Mouse (Mus musculus) MEL (cell line): Measurements from ENCODE around the gene Pea15a. TPM values are rescaled to one million over a fixed set of nuclear protein-coding genes. Genes with fewer than 3 reads are reported as not detected.

ENCODE experiments used
- DNase-seq: peaks from one replicate; pipeline ENCODE4 v3.0.0; 2011; ENCODE audit warnings: low read depth, low spot score
- H3K27ac ChIP-seq: 2 replicates; pipeline ENCODE4 v1.5.1; 2012; ENCODE audit warnings: low read depth, mild to moderate bottlenecking, control low read depth, low read length, moderate library complexity; ENCODE audit not compliant: control insufficient read depth
- H3K27me3 ChIP-seq, 2 experiments: fragments of 150-350 bp in 1 of 2; sonication (generic) in 1 of 2; 2 replicates each; pipeline ENCODE4 v1.6.1; 2012; ENCODE audit warnings: low read length in 2 of 2, mild to moderate bottlenecking in 2 of 2, improper control_type of control experiment in 1 of 2, moderate library complexity in 1 of 2; ENCODE audit not compliant: insufficient read depth in 2 of 2, control insufficient read depth in 1 of 2
- H3K36me3 ChIP-seq, 2 experiments: 2 replicates each; pipeline ENCODE4 v1.6.1; 2012 to 2014; ENCODE audit warnings: low read length in 2 of 2, improper control_type of control experiment in 1 of 2, inconsistent platforms in 1 of 2, mild to moderate bottlenecking in 1 of 2; ENCODE audit not compliant: insufficient read depth in 2 of 2, control insufficient read depth in 1 of 2
- H3K4me1 ChIP-seq, 2 experiments: fragments of 150-350 bp in 1 of 2; sonication (generic) in 1 of 2; 2 replicates each; pipeline ENCODE4 v1.6.1; 2012; ENCODE audit warnings: low read length in 2 of 2, improper control_type of control experiment in 1 of 2, mild to moderate bottlenecking in 1 of 2; ENCODE audit not compliant: insufficient read depth in 2 of 2, control insufficient read depth in 1 of 2
- H3K4me3 ChIP-seq, 2 experiments: fragments of 150-350 bp in 1 of 2; sonication (generic) in 1 of 2; 2 replicates each; pipeline ENCODE4 v1.5.1; 2012; ENCODE audit warnings: low read depth in 2 of 2, low read length in 2 of 2, mild to moderate bottlenecking in 2 of 2, moderate library complexity in 2 of 2, control low read depth in 1 of 2, improper control_type of control experiment in 1 of 2; ENCODE audit not compliant: control insufficient read depth in 1 of 2, insufficient read depth in 1 of 2
- H3K79me2 ChIP-seq: 2 replicates; pipeline ENCODE4 v1.6.1; 2012; ENCODE audit warnings: mild to moderate bottlenecking, low read length, moderate library complexity; ENCODE audit not compliant: control insufficient read depth, poor library complexity, insufficient read depth
- H3K9ac ChIP-seq: 2 replicates; pipeline ENCODE4 v1.6.1; 2012; ENCODE audit warnings: low read depth, mild to moderate bottlenecking, control low read depth, low read length, moderate library complexity; ENCODE audit not compliant: control insufficient read depth, poor library complexity, severe bottlenecking
- H3K9me3 ChIP-seq: fragments of 150-350 bp; sonication (generic); replicated peaks from 2 replicates; pipeline ENCODE4 v1.6.1; 2012; ENCODE audit warnings: mild to moderate bottlenecking, low read length, improper control_type of control experiment, moderate library complexity; ENCODE audit not compliant: insufficient read depth
- BHLHE40 ChIP-seq: IDR thresholded peaks from 2 replicates; pipeline ENCODE4 v1.6.1; 2012; ENCODE audit warnings: low read depth, mild to moderate bottlenecking, inconsistent platforms, low read length, improper control_type of control experiment, borderline replicate concordance
- CHD1 ChIP-seq: IDR thresholded peaks from 2 replicates; pipeline ENCODE4 v1.6.1; 2012; ENCODE audit warnings: low read depth, mild to moderate bottlenecking, inconsistent platforms, low read length, improper control_type of control experiment
- CTCF ChIP-seq, 3 experiments: IDR thresholded peaks in 2 of 3; conservative IDR thresholded peaks in 1 of 3; 2 replicates each; pipeline ENCODE4 v1.5.1; 2011 to 2012; ENCODE audit warnings: low read length in 3 of 3, low read depth in 2 of 3, mild to moderate bottlenecking in 2 of 3, improper control_type of control experiment in 1 of 3, inconsistent platforms in 1 of 3, mixed read lengths in 1 of 3, moderate library complexity in 1 of 3; ENCODE audit not compliant: control insufficient read depth in 1 of 3, insufficient read depth in 1 of 3, poor library complexity in 1 of 3, severe bottlenecking in 1 of 3
- ELF1 ChIP-seq: IDR thresholded peaks from 2 replicates; pipeline ENCODE4 v1.6.1; 2014; ENCODE audit warnings: low read depth, mild to moderate bottlenecking, inconsistent platforms, low read length, improper control_type of control experiment, moderate library complexity
- EP300 ChIP-seq, 2 experiments: IDR thresholded peaks; 2 replicates each; pipeline ENCODE4 v1.6.1; 2011; ENCODE audit warnings: improper control_type of control experiment in 2 of 2, low read length in 2 of 2, low read depth in 1 of 2, mild to moderate bottlenecking in 1 of 2
- ETS1 ChIP-seq: IDR thresholded peaks from 2 replicates; pipeline ENCODE4 v1.6.1; 2012; ENCODE audit warnings: low read depth, mild to moderate bottlenecking, inconsistent platforms, low read length, improper control_type of control experiment, moderate library complexity
- GABPA ChIP-seq: IDR thresholded peaks from 2 replicates; pipeline ENCODE4 v1.6.1; 2012; ENCODE audit warnings: low read depth, mild to moderate bottlenecking, inconsistent platforms, low read length, improper control_type of control experiment, moderate library complexity
- GATA1 ChIP-seq: IDR thresholded peaks from 2 replicates; pipeline ENCODE4 v1.6.1; 2011; ENCODE audit warnings: low read depth, low read length, improper control_type of control experiment
- JUND ChIP-seq: IDR thresholded peaks from 2 replicates; pipeline ENCODE4 v1.6.1; 2011; ENCODE audit warnings: low read depth, mild to moderate bottlenecking, improper control_type of control experiment, low read length
- KAT2A ChIP-seq: conservative IDR thresholded peaks from 2 replicates; pipeline ENCODE4 v1.6.1; 2012; ENCODE audit warnings: low read depth, low read length, improper control_type of control experiment, inconsistent platforms
- MAZ ChIP-seq: IDR thresholded peaks from 2 replicates; pipeline ENCODE4 v1.6.1; 2012; ENCODE audit warnings: low read depth, mild to moderate bottlenecking, inconsistent platforms, low read length, improper control_type of control experiment
- MYB ChIP-seq: IDR thresholded peaks from 2 replicates; pipeline ENCODE4 v1.6.1; 2011; ENCODE audit warnings: mild to moderate bottlenecking, low read depth, low read length, improper control_type of control experiment
- MYC ChIP-seq: IDR thresholded peaks from 2 replicates; pipeline ENCODE4 v1.6.1; 2011; ENCODE audit warnings: low read depth, mild to moderate bottlenecking, low read length, improper control_type of control experiment, moderate library complexity
- NELFE ChIP-seq: IDR thresholded peaks from 2 replicates; pipeline ENCODE4 v1.6.1; 2011; ENCODE audit warnings: low read depth, low read length, improper control_type of control experiment
- POLR2A ChIP-seq, 2 experiments: IDR thresholded peaks; 2 replicates each; pipeline ENCODE4 v1.6.1; 2011 to 2012; ENCODE audit warnings: low read length in 2 of 2, mild to moderate bottlenecking in 2 of 2, control low read depth in 1 of 2, improper control_type of control experiment in 1 of 2, low read depth in 1 of 2, moderate library complexity in 1 of 2; ENCODE audit not compliant: control insufficient read depth in 1 of 2, insufficient read depth in 1 of 2, poor library complexity in 1 of 2
- POLR2AphosphoS2 ChIP-seq: IDR thresholded peaks from 2 replicates; pipeline ENCODE4 v1.6.1; 2011; ENCODE audit warnings: low read length, improper control_type of control experiment
- POLR2AphosphoS5 ChIP-seq: IDR thresholded peaks from 2 replicates; pipeline ENCODE4 v1.6.1; 2012; ENCODE audit warnings: low read depth, borderline replicate concordance, mild to moderate bottlenecking, inconsistent platforms, low read length, moderate library complexity, mixed read lengths
- RAD21 ChIP-seq: IDR thresholded peaks from 2 replicates; pipeline ENCODE4 v1.6.1; 2011; ENCODE audit warnings: mild to moderate bottlenecking, low read depth, low read length, improper control_type of control experiment
- RCOR1 ChIP-seq: IDR thresholded peaks from 2 replicates; pipeline ENCODE4 v1.6.1; 2012; ENCODE audit warnings: low read depth, mild to moderate bottlenecking, inconsistent platforms, low read length, improper control_type of control experiment
- SMC3 ChIP-seq: IDR thresholded peaks from 2 replicates; pipeline ENCODE4 v1.6.1; 2011; ENCODE audit warnings: low read depth, low read length, improper control_type of control experiment
- TAL1 ChIP-seq: IDR thresholded peaks from 2 replicates; pipeline ENCODE4 v1.6.1; 2012; ENCODE audit warnings: mild to moderate bottlenecking, inconsistent platforms, low read length, moderate library complexity, mixed read lengths
- TCF12 ChIP-seq: IDR thresholded peaks from 2 replicates; pipeline ENCODE4 v1.6.1; 2014; ENCODE audit warnings: low read depth, mild to moderate bottlenecking, inconsistent platforms, low read length, improper control_type of control experiment, moderate library complexity
- UBTF ChIP-seq: IDR thresholded peaks from 2 replicates; pipeline ENCODE4 v1.6.1; 2012; ENCODE audit warnings: low read depth, mild to moderate bottlenecking, inconsistent platforms, low read length, improper control_type of control experiment, moderate library complexity, borderline replicate concordance; ENCODE audit not compliant: insufficient read depth
- USF1 ChIP-seq: IDR thresholded peaks from 2 replicates; pipeline ENCODE4 v1.6.1; 2014; ENCODE audit warnings: low read depth, mild to moderate bottlenecking, inconsistent platforms, low read length, improper control_type of control experiment, moderate library complexity
- ZC3H11A ChIP-seq: IDR thresholded peaks from 2 replicates; pipeline ENCODE4 v1.6.1; 2012; ENCODE audit warnings: low read depth, mild to moderate bottlenecking, inconsistent platforms, low read length, improper control_type of control experiment
- ZKSCAN1 ChIP-seq: IDR thresholded peaks from 2 replicates; pipeline ENCODE4 v1.6.1; 2012; ENCODE audit warnings: low read depth, mild to moderate bottlenecking, inconsistent platforms, low read length, improper control_type of control experiment, moderate library complexity
- ZMIZ1 ChIP-seq: IDR thresholded peaks from 2 replicates; pipeline ENCODE4 v1.6.1; 2012; ENCODE audit warnings: low read depth, mild to moderate bottlenecking, inconsistent platforms, low read length, improper control_type of control experiment, moderate library complexity
- ZNF384 ChIP-seq: IDR thresholded peaks from 2 replicates; pipeline ENCODE4 v1.6.1; 2012; ENCODE audit warnings: low read depth, mild to moderate bottlenecking, inconsistent platforms, low read length, improper control_type of control experiment
- polyA plus RNA-seq, 2 experiments: library from polyadenylated mRNA; stranded (reverse) in 1 of 2; unstranded in 1 of 2; fragments of >175 nt in 1 of 2; fragments of >200 nt in 1 of 2; gene quantifications; 2 replicates each; pipeline versions ENCODE4 v1.2.1 to v1.2.4; 2012; ENCODE audit warnings: low replicate concordance in 2 of 2, low read depth in 1 of 2; ENCODE audit not compliant: insufficient read length in 2 of 2, insufficient read depth in 1 of 2, missing spikeins in 1 of 2
- total RNA-seq: library from RNA; depleted of rRNA; stranded (reverse); fragments of 300-350 nt; gene quantifications from 2 replicates; pipeline ENCODE4 v1.2.3, GENCODE M21; 2012

Pea15a gene
- total and polyA plus RNA-seq, 3 experiments, result 2.4 to 7.5 TPM; not detected in 1

- TF ChIP-seq POLR2AphosphoS2, result no peak
- TF ChIP-seq MYC, result no peak
- no peak for TF ChIP-seq CHD1
- TF ChIP-seq TCF12, result no peak
- no peak for TF ChIP-seq GATA1
- no peak for TF ChIP-seq ETS1
- TF ChIP-seq EP300 (IDR thresholded peaks at IDR 0.05; ENCODE audit: low read depth in 1 of 2, low read length in 2 of 2), result no peak
- TF ChIP-seq ELF1, result no peak
- TF ChIP-seq POLR2A (IDR thresholded peaks at IDR 0.05; ENCODE audit: control insufficient read depth in 1 of 2, insufficient read depth in 1 of 2, low read depth in 1 of 2, low read length in 2 of 2, poor library complexity in 1 of 2), result no peak
- no peak for TF ChIP-seq JUND
- no peak for TF ChIP-seq ZNF384
- no peak for TF ChIP-seq POLR2AphosphoS5
- no peak for TF ChIP-seq SMC3
- no peak for TF ChIP-seq UBTF
- TF ChIP-seq NELFE, result no peak
- TF ChIP-seq RAD21, result no peak
- TF ChIP-seq, all 39 proteins: peak for 0
- Histone ChIP-seq H3K4me3 (no peak overlapping the region), H3K79me2 (no peaks in the 10 kb centered on the region), H3K9ac (no peak overlapping the region), H3K27ac (no peak overlapping the region), H3K4me1 (peaks cover 3 to 7% of the 10 kb centered on the region in 2 experiments), H3K27me3 (no peaks in the 10 kb centered on the region), H3K36me3 (peaks cover 0 to 1% of the 10 kb centered on the region in 2 experiments; a peak in 1 of 4 replicates), H3K9me3 (no peaks in the 10 kb centered on the region)
- no peak for DNase-seq
Measured at GRCm38 (mm10) chr1:172202894-172203522, 3.6 kb downstream of the Pea15a start.

- H3K27me3 ChIP-seq, result no peaks in the 10 kb centered on the region
- TF ChIP-seq KAT2A, result no peak
- TF ChIP-seq USF1, result no peak
- TF ChIP-seq ELF1, result no peak
- TF ChIP-seq RCOR1, result no peak
- no peak for TF ChIP-seq MYB
- TF ChIP-seq POLR2AphosphoS2, result no peak
- TF ChIP-seq CTCF (IDR thresholded peaks at IDR 0.05 in 2 of 3, conservative IDR thresholded peaks at IDR 0.05 in 1 of 3; ENCODE audit: control insufficient read depth in 1 of 3, insufficient read depth in 1 of 3, low read depth in 2 of 3, low read length in 3 of 3, poor library complexity in 1 of 3, severe bottlenecking in 1 of 3), result no peak
- no peak for TF ChIP-seq ZKSCAN1
- TF ChIP-seq POLR2A (IDR thresholded peaks at IDR 0.05; ENCODE audit: control insufficient read depth in 1 of 2, insufficient read depth in 1 of 2, low read depth in 1 of 2, low read length in 2 of 2, poor library complexity in 1 of 2), result no peak
- TF ChIP-seq ZC3H11A, result no peak
- TF ChIP-seq ZNF384, result no peak
- no peak for TF ChIP-seq MAZ
- no peak for TF ChIP-seq ZMIZ1
- TF ChIP-seq GABPA, result no peak
- TF ChIP-seq ETS1, result no peak
- TF ChIP-seq BHLHE40, result no peak
- TF ChIP-seq SMC3, result no peak
- TF ChIP-seq GATA1, result no peak
- TF ChIP-seq UBTF, result no peak
- TF ChIP-seq TAL1, result no peak
- no peak overlapping the region for H3K27ac ChIP-seq
- H3K4me3 ChIP-seq, result no peak overlapping the region
- no peaks in the 10 kb centered on the region for H3K79me2 ChIP-seq
- no peaks in the 10 kb centered on the region for H3K9me3 ChIP-seq
- peaks cover 0 to 1% of the 10 kb centered on the region in 2 experiments; a peak in 1 of 4 replicates for H3K36me3 ChIP-seq
- no peak overlapping the region for H3K9ac ChIP-seq
- DNase-seq, result no peak
- peaks cover 3 to 7% of the 10 kb centered on the region in 2 experiments for H3K4me1 ChIP-seq
Measured at GRCm38 (mm10) chr1:172201967-172202880, 4.4 kb downstream of the Pea15a start.
